Mouse (Mus musculus) heart, embryonic 15.5 days (tissue): ENCODE data around the gene Syt9. TPM values are rescaled to one million over a fixed set of nuclear protein-coding genes. Genes with fewer than 3 reads are reported as not detected.
A peak's percentile ranks its signal among the peaks of the same experiment; 100 is the strongest.

ENCODE experiments used
- ATAC-seq: fragments of 200-750 bp; cut with Nextera tagmentation; replicated peaks from 2 replicates; pipeline ENCODE4 v1.8.0; 2017; ENCODE audit warnings: low read depth, moderate TSS enrichment; ENCODE audit not compliant: insufficient number of reproducible peaks, insufficient read depth, low FRiP score
- H3K27ac ChIP-seq: fragments of 300-500 bp; sonication (generic); 2 replicates; pipeline ENCODE4 v1.5.1; 2015; ENCODE audit warnings: mild to moderate bottlenecking, inconsistent platforms
- H3K27me3 ChIP-seq: fragments of 300-500 bp; sonication (generic); 2 replicates; pipeline ENCODE4 v1.6.1; 2015; ENCODE audit warnings: inconsistent platforms
- H3K36me3 ChIP-seq: fragments of 300-500 bp; sonication (generic); 2 replicates; pipeline ENCODE4 v1.6.1; 2015; ENCODE audit warnings: mild to moderate bottlenecking, inconsistent platforms
- H3K4me1 ChIP-seq: fragments of 300-500 bp; sonication (generic); replicated peaks from 2 replicates; pipeline ENCODE4 v1.6.1; 2015; ENCODE audit warnings: inconsistent platforms
- H3K4me2 ChIP-seq: fragments of 300-500 bp; sonication (generic); 2 replicates; pipeline ENCODE4 v1.6.1; 2015; ENCODE audit warnings: inconsistent platforms, mild to moderate bottlenecking, moderate library complexity
- H3K4me3 ChIP-seq: fragments of 300-500 bp; sonication (generic); 2 replicates; pipeline ENCODE4 v1.5.1; 2015; ENCODE audit warnings: mild to moderate bottlenecking, inconsistent platforms
- H3K9ac ChIP-seq: fragments of 300-500 bp; sonication (generic); 2 replicates; pipeline ENCODE4 v1.6.1; 2015; ENCODE audit warnings: mild to moderate bottlenecking, inconsistent platforms
- H3K9me3 ChIP-seq: fragments of 300-500 bp; sonication (generic); replicated peaks from 2 replicates; pipeline ENCODE4 v1.6.1; 2016; ENCODE audit warnings: inconsistent platforms
- WGBS: fragments of 180-500 bp; shearing (Covaris S2); methylation state at CpG from one replicate; pipeline ENCODE4 v1.1.7; 2015; ENCODE audit warnings: mixed read lengths; 5-methylcytosine and 5-hydroxymethylcytosine counted together
- polyA plus RNA-seq: library from polyadenylated mRNA; unstranded; fragments of >200 nt; fragmentation: Nextera tagmentation; extraction: Ambion mirVana; gene quantifications from 2 replicates; pipeline ENCODE4 v1.2.1, GENCODE M21; 2015

Gene Syt9
- polyA plus RNA-seq, 1 experiment from 2014 or later, result 0.31 TPM

- Histone ChIP-seq H3K27me3 (no peaks in the 10 kb centered on the region), H3K4me1 (no peaks in the 10 kb centered on the region), H3K36me3 (no peaks in the 10 kb centered on the region), H3K4me2 (no peak overlapping the region), H3K27ac (no peak overlapping the region), H3K9me3 (no peaks in the 10 kb centered on the region), H3K9ac (no peak overlapping the region), H3K4me3 (no peak overlapping the region)
- no peak for ATAC-seq
- WGBS, result 67% methylated on average over 2 of the region's 2 CpGs
These were observed 190.1 kb downstream of the Syt9 start for GRCm38 (mm10) chr7:107560675-107561074.

GRCm38 (mm10) chr7:107561584-107561983 lies 191.1 kb downstream of the Syt9 start:
- ATAC-seq, result no peak
- Histone ChIP-seq H3K4me2 (no peak overlapping the region), H3K9me3 (no peaks in the 10 kb centered on the region), H3K4me3 (no peak overlapping the region), H3K4me1 (no peaks in the 10 kb centered on the region), H3K27me3 (no peaks in the 10 kb centered on the region), H3K36me3 (no peaks in the 10 kb centered on the region), H3K27ac (no peak overlapping the region), H3K9ac (no peak overlapping the region)
- 61% methylated on average over 3 of the region's 3 CpGs for WGBS

- H3K4me2 ChIP-seq, result no peak overlapping the region
- WGBS, result 39% methylated on average over 2 of the region's 2 CpGs
- no peak overlapping the region for H3K9ac ChIP-seq
- H3K9me3 ChIP-seq, result no peaks in the 10 kb centered on the region
- H3K27ac ChIP-seq, result no peak overlapping the region
- no peaks in the 10 kb centered on the region for H3K4me1 ChIP-seq
- no peak for ATAC-seq
- H3K27me3 ChIP-seq, result no peaks in the 10 kb centered on the region
- no peaks in the 10 kb centered on the region for H3K36me3 ChIP-seq
- no peak overlapping the region for H3K4me3 ChIP-seq
These were observed 193.2 kb downstream of the Syt9 start for GRCm38 (mm10) chr7:107563727-107564126.

- peak within 1 kb of the TSS; percentile 40 for H3K4me3 ChIP-seq
- H3K9me3 ChIP-seq, result no peaks in the 10 kb centered on the region
- ATAC-seq, result peak; percentile 62
- H3K27me3 ChIP-seq, result no peaks in the 10 kb centered on the region
- no peaks in the 10 kb centered on the region for H3K4me1 ChIP-seq
- no peak within 1 kb of the TSS for H3K9ac ChIP-seq
- peak within 1 kb of the TSS; percentile 70 for H3K27ac ChIP-seq
- peak within 1 kb of the TSS; percentile 48 for H3K4me2 ChIP-seq
- no peaks in the 10 kb centered on the region for H3K36me3 ChIP-seq
- 39% methylated on average over 7 of the region's 7 CpGs for WGBS
These were observed 196.7 kb downstream of the Syt9 start, which contains the start of gene Olfml1 for GRCm38 (mm10) chr7:107567261-107567671. Olfml1 (plus strand) TSS chr7:107567446.

- Histone ChIP-seq H3K4me2 (peak overlapping the region; percentile 48), H3K4me3 (peak overlapping the region; percentile 40), H3K9ac (no peak overlapping the region), H3K27ac (peak overlapping the region; percentile 70), H3K36me3 (no peaks in the 10 kb centered on the region), H3K4me1 (no peaks in the 10 kb centered on the region), H3K27me3 (no peaks in the 10 kb centered on the region), H3K9me3 (no peaks in the 10 kb centered on the region)
- 0 out of 2 replicates have a peak, but pooled peaks have one; percentile 18 for ATAC-seq
- 51% methylated on average over 5 of the region's 5 CpGs for WGBS
These were observed 197.1 kb downstream of the Syt9 start for GRCm38 (mm10) chr7:107567674-107568073.

GRCm38 (mm10) chr7:107568971-107569370 lies 198.4 kb downstream of the Syt9 start:
- WGBS, result 49% methylated on average over 4 of the region's 4 CpGs

GRCm38 (mm10) chr7:107573856-107574255 lies 203.3 kb downstream of the Syt9 start:
- Histone ChIP-seq H3K4me2 (no peak overlapping the region), H3K9ac (no peak overlapping the region), H3K27ac (no peak overlapping the region), H3K4me3 (no peak overlapping the region), H3K4me1 (no peaks in the 10 kb centered on the region), H3K27me3 (no peaks in the 10 kb centered on the region), H3K9me3 (no peaks in the 10 kb centered on the region), H3K36me3 (no peaks in the 10 kb centered on the region)
- no peak for ATAC-seq
- WGBS, result 62% methylated on average over 2 of the region's 2 CpGs

More at GRCm38 (mm10) chr7:107568971-107569370, 198.4 kb downstream of the Syt9 start:
- no peaks in the 10 kb centered on the region for H3K4me1 ChIP-seq
- H3K9me3 ChIP-seq, result no peaks in the 10 kb centered on the region
- no peak overlapping the region for H3K27ac ChIP-seq
- no peaks in the 10 kb centered on the region for H3K36me3 ChIP-seq
- no peak for ATAC-seq
- no peak overlapping the region for H3K9ac ChIP-seq
- H3K4me3 ChIP-seq, result 0 out of 2 replicates have a peak overlapping the region, but pooled peaks have one; percentile 10
- H3K4me2 ChIP-seq, result peak overlapping the region; percentile 35
- H3K27me3 ChIP-seq, result no peaks in the 10 kb centered on the region

GRCm38 (mm10) chr7:107574276-107574675 lies 203.7 kb downstream of the Syt9 start:
- H3K9me3 ChIP-seq, result no peaks in the 10 kb centered on the region
- H3K9ac ChIP-seq, result no peak overlapping the region
- no peaks in the 10 kb centered on the region for H3K4me1 ChIP-seq
- no peaks in the 10 kb centered on the region for H3K36me3 ChIP-seq
- WGBS, result 61% methylated on average over 3 of the region's 3 CpGs
- no peak overlapping the region for H3K27ac ChIP-seq
- H3K27me3 ChIP-seq, result no peaks in the 10 kb centered on the region
- H3K4me2 ChIP-seq, result no peak overlapping the region
- H3K4me3 ChIP-seq, result no peak overlapping the region
- ATAC-seq, result no peak

GRCm38 (mm10) chr7:107592641-107593040 lies 222.1 kb downstream of the Syt9 start:
- Histone ChIP-seq H3K9ac (no peak overlapping the region), H3K4me2 (no peak overlapping the region), H3K27me3 (no peaks in the 10 kb centered on the region), H3K27ac (no peak overlapping the region), H3K36me3 (no peaks in the 10 kb centered on the region), H3K4me3 (no peak overlapping the region), H3K4me1 (peaks cover 17% of the 10 kb centered on the region), H3K9me3 (no peaks in the 10 kb centered on the region)
- ATAC-seq, result no peak
- WGBS, result 16% methylated on average over 2 of the region's 2 CpGs

GRCm38 (mm10) chr7:107593904-107594303 lies 223.4 kb downstream of the Syt9 start:
- no peaks in the 10 kb centered on the region for H3K27me3 ChIP-seq
- H3K27ac ChIP-seq, result no peak overlapping the region
- H3K36me3 ChIP-seq, result no peaks in the 10 kb centered on the region
- H3K9me3 ChIP-seq, result no peaks in the 10 kb centered on the region
- peak overlapping the region; percentile 64; the same call in 1 of the 2 replicates for H3K4me3 ChIP-seq
- H3K4me2 ChIP-seq, result peak overlapping the region; percentile 99
- peaks cover 17% of the 10 kb centered on the region for H3K4me1 ChIP-seq
- no peak overlapping the region for H3K9ac ChIP-seq
- WGBS, result 36% methylated on average over 7 of the region's 7 CpGs
- no peak for ATAC-seq

- WGBS, result under 1% methylated on average over 16 of the region's 16 CpGs
- no peaks in the 10 kb centered on the region for H3K27me3 ChIP-seq
- H3K4me2 ChIP-seq, result peak overlapping the region; percentile 99
- ATAC-seq, result peak; percentile 75
- H3K9ac ChIP-seq, result peak overlapping the region; percentile 58
- no peaks in the 10 kb centered on the region for H3K36me3 ChIP-seq
- H3K27ac ChIP-seq, result peak overlapping the region; percentile 56; the same call in 1 of the 2 replicates
- no peaks in the 10 kb centered on the region for H3K9me3 ChIP-seq
- H3K4me1 ChIP-seq, result peaks cover 17% of the 10 kb centered on the region
- peak overlapping the region; percentile 64 for H3K4me3 ChIP-seq
These were observed 223.9 kb downstream of the Syt9 start for GRCm38 (mm10) chr7:107594325-107594856.

- H3K27ac ChIP-seq, result peak within 1 kb of the TSS; percentile 56; the same call in 1 of the 2 replicates
- peak within 1 kb of the TSS; percentile 58 for H3K9ac ChIP-seq
- under 1% methylated on average over 24 of the region's 24 CpGs for WGBS
- no peaks in the 10 kb centered on the region for H3K9me3 ChIP-seq
- H3K4me2 ChIP-seq, result peak within 1 kb of the TSS; percentile 99
- ATAC-seq, result peak; percentile 91
- H3K4me1 ChIP-seq, result peaks cover 17% of the 10 kb centered on the region
- peak within 1 kb of the TSS; percentile 64 for H3K4me3 ChIP-seq
- H3K27me3 ChIP-seq, result no peaks in the 10 kb centered on the region
- no peaks in the 10 kb centered on the region for H3K36me3 ChIP-seq
These were observed 224.4 kb downstream of the Syt9 start, which contains the start of gene Ppfibp2 for GRCm38 (mm10) chr7:107594857-107595402. Ppfibp2 (plus strand) TSS chr7:107595207.
